Mouse (Mus musculus) common myeloid progenitor, adult 5-6 weeks (primary cell): ENCODE measurements around the gene Magoh. TPM values are rescaled to one million over a fixed set of nuclear protein-coding genes. Genes with fewer than 3 reads are reported as not detected.
A peak's percentile ranks its signal among the peaks of the same experiment; 100 is the strongest.

ENCODE experiments used
- ATAC-seq: replicated peaks from 2 replicates; pipeline ENCODE4 v1.8.0; 2016; ENCODE audit warnings: low read depth, mild to moderate bottlenecking, moderate TSS enrichment, inconsistent platforms; ENCODE audit not compliant: poor library complexity, severe bottlenecking
- total RNA-seq: library from RNA; stranded (forward); fragments of 200-1000, 187-1606 nt; gene quantifications from 2 replicates; pipeline ENCODE4 v1.2.3, GENCODE M21; 2017

The Magoh gene
- 256 and 294 TPM in 2 replicates for total RNA-seq

DNA sequence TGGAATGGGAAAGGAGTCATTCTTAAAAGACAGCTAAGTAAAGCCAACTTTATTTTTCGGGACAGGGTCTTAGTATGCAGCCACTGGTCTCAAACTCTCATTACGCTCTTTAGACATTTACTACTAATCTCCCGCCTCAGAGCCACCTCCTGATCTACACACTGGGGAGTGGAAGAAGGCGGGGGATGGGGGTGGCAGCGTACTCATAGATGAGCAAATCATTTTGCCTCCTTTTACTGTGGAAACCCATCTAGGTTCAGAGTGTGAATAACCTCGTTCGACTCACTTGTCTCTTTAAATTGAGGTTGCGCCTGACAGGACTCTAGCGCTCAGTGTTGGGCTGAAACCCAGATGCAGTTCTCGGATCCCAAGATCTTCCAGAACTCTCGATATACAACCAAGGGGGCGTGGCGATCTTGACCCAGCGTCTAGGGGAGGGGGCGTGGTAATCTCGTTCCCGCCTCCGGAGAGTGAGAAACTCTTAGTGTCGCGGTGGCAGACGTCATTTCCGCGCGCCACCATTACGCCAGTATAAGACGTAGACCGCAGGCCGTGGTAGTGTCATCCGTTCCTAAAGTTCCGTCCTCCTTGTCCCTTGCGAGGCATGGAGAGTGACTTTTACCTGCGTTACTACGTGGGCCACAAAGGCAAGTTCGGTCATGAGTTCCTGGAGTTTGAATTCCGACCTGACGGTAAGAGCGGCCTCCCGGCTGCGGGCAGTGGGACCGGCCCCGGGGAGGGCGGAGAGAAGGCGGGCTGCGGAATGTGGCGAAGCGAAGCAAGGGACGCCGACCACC, at the start of gene Magoh:
TSS of gene Magoh (plus strand) at position 502 of the 797 bp plus-strand sequence.
- ATAC-seq, result peak; percentile 94

DNA sequence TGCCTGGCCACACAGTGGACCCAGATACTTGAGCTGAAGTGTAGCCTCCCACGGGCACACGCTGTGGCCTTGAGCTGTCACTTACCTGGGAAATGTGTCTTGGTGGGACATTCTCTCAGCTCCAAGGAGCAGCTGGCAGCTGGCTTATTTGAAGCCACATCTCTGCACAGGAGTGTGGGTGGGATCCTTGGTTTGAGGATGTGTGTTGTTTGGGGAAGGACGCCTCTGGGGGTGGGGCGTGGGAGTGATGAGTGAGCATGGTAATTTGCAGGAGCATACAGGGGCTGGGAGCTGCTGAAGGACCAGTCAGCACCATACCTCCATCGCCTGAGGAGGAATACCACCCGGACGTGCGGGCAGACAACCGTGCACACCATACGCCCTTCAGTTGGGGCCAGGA, 49.4 kb upstream of the Magoh start:
- no peak for ATAC-seq

- no peak for ATAC-seq
Observed at GRCm38 (mm10) chr4:107830821-107831221, 48.7 kb upstream of the Magoh start.

DNA sequence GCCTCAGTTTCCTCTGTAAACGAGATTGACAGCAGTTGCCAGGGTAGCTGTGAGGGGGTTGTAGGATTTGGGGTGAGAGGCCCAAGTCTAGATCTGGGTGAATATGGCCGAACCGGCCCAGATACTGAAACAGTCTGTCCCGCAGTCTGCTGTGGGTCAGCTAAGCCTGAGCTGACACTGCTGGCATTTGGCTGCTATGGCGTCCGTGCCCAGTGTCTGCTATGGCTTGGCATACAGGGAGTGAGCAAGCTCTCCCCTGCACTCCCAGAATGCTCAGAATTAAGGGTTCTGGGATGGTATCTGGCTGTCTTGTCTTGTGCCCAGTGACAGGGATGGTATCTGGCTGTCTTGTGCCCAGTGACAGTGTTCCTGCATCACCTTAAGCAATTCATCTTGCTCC, 47.9 kb upstream of the Magoh start:
- no peak for ATAC-seq

DNA sequence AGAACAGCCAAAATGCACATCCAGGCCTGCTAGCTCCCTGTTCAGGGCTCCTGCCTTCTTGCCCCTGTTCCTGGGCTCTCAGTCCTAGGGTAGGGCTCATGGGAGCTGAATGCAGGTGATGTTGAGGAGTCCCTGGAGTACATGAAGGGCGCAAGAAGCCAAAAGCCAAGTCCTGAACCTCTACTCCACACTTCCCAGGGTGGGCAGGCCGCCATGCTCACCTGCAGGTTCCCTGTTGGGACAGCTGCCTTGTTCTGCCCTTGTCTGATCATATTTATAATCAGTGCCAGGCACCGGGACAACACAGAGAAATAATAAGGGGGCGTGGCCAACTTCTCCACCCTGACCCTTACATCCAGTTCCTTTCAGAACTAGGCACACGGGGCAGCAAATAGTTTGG, 46.0 kb upstream of the Magoh start:
- no peak for ATAC-seq

DNA sequence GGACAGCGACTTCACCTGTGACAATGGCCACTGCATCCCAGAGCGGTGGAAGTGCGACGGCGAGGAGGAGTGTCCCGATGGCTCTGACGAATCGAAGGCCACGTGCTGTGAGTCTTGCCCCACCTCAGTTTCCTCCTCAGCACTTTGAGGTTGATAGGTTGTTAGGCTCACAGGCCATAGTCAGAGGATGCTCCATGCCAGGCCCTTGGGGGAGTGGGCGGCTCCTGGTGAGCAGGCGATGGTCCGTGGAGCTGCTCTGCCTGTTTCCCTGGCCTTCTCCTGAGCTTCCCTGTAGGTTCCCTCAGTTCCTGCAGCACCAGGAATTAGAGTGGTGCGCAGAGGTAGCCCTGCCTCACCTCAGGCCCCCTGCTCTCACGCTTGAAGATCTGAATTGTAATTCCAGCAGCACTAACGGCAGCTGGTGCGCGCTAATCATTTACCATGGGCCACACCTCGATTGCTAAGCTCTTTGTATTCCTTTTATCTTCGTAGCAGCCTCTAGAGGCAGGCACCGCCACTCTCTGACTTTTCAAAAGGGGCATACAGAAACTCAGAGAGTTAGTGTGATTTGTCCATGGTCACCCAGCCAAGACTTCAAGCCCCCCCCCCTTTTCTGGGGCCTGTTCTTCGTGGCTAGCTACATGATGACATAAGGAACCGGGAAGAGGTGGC, 44.8 kb upstream of the Magoh start:
- no peak for ATAC-seq

DNA sequence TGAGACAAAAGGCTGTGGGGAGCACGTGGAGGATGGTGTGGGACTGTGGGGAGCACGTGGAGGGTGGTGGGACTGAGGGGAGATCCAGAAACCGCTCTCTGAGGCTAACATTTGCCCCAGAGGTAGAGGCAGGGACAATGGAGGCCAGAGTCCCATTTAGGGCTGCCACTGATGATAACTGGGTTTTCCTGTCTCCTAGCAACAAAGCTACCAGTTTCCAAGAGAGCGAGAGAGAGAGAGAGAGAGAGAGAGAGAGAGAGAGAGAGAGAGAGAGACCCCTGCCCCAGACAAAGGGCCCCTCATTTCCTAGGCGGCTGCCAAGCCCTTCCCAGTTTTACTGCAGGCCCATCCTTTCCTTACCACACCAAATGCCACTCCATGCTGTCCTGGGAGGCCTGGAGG, 44.0 kb upstream of the Magoh start:
- no peak for ATAC-seq

DNA sequence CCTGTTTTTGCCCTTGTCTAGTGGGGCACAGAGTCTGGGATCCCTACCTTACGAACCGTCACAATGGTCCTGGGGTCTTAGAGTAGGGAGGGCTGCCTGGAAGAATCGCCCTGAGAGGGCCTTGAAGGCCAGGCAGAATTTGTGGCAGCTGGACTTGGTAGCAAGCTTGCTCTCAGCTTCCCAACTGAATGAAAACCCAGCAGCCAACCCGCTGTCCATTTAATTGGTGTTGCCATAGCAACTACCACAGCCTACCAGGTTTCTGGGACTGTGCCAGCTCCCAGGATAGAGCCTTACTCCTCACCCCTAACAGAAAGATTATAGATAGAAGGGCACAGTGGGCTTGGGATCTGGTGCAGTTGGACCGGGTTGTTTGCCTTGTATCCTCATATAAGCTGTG, 42.8 kb upstream of the Magoh start:
- no peak for ATAC-seq

DNA sequence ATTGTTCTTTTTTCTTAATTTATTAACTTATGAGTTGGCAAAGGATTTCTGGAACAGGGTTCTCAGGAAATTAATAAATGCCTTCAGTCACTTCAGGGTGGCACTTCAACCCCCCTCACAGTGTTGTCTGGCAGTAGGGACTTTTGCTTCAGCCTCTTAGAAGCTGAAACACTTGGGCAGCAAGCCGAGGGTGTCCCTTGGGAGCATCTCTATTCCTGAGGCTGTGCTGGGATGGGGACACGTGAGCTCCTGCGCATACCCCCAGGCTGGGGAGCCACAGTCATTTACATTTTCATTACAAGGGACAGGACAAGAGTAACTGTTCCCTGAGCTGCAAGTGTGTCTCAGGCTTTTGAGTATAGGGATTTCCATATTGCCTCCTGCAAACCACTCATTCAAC, 41.6 kb upstream of the Magoh start:
- ATAC-seq, result no peak

GRCm38 (mm10) chr4:107843687-107844086, 35.9 kb upstream of the Magoh start:
- ATAC-seq, result no peak

DNA sequence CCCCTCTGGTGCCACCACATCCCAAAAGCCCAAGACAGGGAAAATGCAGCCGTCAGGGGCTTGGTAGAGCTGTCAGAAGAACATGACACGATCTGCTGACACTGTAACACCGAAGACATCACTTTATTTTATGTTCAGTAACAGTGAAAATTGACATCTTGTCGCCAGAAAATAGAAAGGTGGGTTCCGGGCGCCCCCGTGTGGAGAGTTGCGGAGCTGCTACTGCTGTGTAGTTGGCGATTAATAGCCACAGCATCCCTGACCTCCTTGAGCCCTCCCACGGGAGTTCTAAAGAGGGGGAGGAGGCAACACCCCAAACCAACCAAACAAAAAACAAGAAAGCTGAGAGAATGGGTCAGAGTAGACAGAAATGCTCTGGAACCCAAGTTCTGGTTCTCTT, 34.6 kb upstream of the Magoh start:
- peak; percentile 75 for ATAC-seq

GRCm38 (mm10) chr4:107846795-107847194, 32.8 kb upstream of the Magoh start:
- no peak for ATAC-seq

GRCm38 (mm10) chr4:107848546-107848945, 31.0 kb upstream of the Magoh start:
- ATAC-seq, result no peak

DNA sequence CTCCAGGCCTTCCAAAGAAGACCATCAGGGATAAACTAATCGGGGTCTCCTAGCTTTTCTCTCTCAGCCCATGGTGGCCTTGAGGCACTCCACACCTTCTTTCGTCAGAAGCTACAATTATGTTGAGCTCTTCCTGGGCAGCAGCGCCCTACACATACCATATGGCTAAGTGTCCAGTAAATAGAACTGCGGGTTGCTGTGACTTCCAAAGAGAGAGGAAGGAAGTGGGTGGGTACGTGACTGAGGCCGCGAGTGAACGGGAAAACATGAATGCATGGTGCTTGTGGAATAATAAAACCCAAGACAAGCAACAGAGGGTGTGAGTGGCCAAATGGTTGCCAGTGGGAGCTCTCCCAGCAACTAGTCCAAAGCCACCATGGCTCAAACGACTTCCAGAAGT, 29.9 kb upstream of the Magoh start:
- ATAC-seq, result no peak

GRCm38 (mm10) chr4:107850091-107850490, 29.5 kb upstream of the Magoh start:
- ATAC-seq, result no peak

GRCm38 (mm10) chr4:107853333-107853732, 26.2 kb upstream of the Magoh start:
- ATAC-seq, result no peak

- ATAC-seq, result no peak
Observed at GRCm38 (mm10) chr4:107853836-107854235, 25.7 kb upstream of the Magoh start.

GRCm38 (mm10) chr4:107856958-107857686, 22.4 kb upstream of the Magoh start:
- ATAC-seq, result no peak

- no peak for ATAC-seq
Observed at GRCm38 (mm10) chr4:107858995-107859394, 20.6 kb upstream of the Magoh start.

DNA sequence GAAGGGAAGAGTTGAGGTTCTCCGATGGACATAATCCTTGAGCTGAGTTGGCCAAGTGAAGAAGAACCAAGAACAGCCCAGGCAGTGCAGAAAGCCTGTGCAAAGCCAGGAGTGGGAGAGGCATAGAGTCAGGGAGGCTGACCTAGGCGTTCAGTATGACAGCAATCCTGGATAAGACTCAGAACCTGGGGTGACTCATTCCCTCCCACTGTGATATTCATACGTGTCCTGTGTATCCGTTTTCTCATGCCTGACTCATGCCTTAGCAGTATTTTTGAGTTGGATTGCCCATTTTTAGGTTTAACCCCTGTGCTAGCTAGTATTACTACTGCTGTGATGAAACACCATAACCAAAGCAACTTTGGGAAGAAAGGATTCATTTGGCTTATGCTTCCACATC, 14.7 kb upstream of the Magoh start:
- ATAC-seq, result no peak

- no peak for ATAC-seq
Observed at GRCm38 (mm10) chr4:107881631-107882030, 2.1 kb downstream of the Magoh start.
